Mouse (Mus musculus) lung, adult 2 months (tissue): ENCODE measurements around the gene Nucb1.

Experiments used
- CTCF ChIP-seq: fragments of 200-500 bp; IDR thresholded peaks from 2 replicates; pipeline ENCODE4 v1.5.1; 2011; ENCODE audit warnings: mild to moderate bottlenecking, low read length, control low read depth; ENCODE audit not compliant: insufficient read depth
- POLR2A ChIP-seq: fragments of 200-500 bp; IDR thresholded peaks from 2 replicates; pipeline ENCODE4 v1.6.1; 2011; ENCODE audit warnings: low read depth, mild to moderate bottlenecking, control low read depth, low read length, borderline replicate concordance; ENCODE audit errors: extremely low read depth

GRCm38 (mm10) chr7:45451344-45451982 lies 58.7 kb downstream of the Nucb1 start:
- TF ChIP-seq CTCF (peak; percentile 76), POLR2A (no peak)
